Mouse (Mus musculus) heart, embryonic 10.5 days (tissue): ENCODE measurements at regions not wholly inside any gene's neighbourhood (a gene's known extent, or its start where the extent isn't known, plus 50 kb on each side); places are given as distances from the start of the nearest gene placed in this dataset.
A peak's percentile ranks its signal among the peaks of the same experiment; 100 is the strongest.

Source experiments
- DNase-seq: peaks from one replicate; pipeline ENCODE4 v3.0.0-alpha.2; 2017; ENCODE audit warnings: low spot score
- H3K27ac ChIP-seq: fragments of 300-500 bp; sonication (generic); 2 replicates; pipeline ENCODE4 v1.5.1; 2016; ENCODE audit warnings: mild to moderate bottlenecking
- H3K27me3 ChIP-seq: fragments of 300-500 bp; sonication (generic); 2 replicates; pipeline ENCODE4 v1.6.1; 2016; ENCODE audit warnings: mild to moderate bottlenecking; ENCODE audit not compliant: poor library complexity, insufficient read depth, severe bottlenecking
- H3K36me3 ChIP-seq: fragments of 300-500 bp; sonication (generic); 2 replicates; pipeline ENCODE4 v1.6.1; 2016; ENCODE audit warnings: mild to moderate bottlenecking, moderate library complexity
- H3K4me1 ChIP-seq: fragments of 300-500 bp; sonication (generic); 2 replicates; pipeline ENCODE4 v1.6.1; 2016; ENCODE audit warnings: mild to moderate bottlenecking
- H3K4me3 ChIP-seq: fragments of 300-500 bp; sonication (generic); 2 replicates; pipeline ENCODE4 v1.5.1; 2016; ENCODE audit warnings: mild to moderate bottlenecking, moderate library complexity
- H3K9me3 ChIP-seq: fragments of 300-500 bp; sonication (generic); 2 replicates; pipeline ENCODE4 v1.6.1; 2016; ENCODE audit warnings: mild to moderate bottlenecking, moderate library complexity
- WGBS: fragments of 180-500 bp; shearing (Covaris S2); methylation state at CpG from one replicate; pipeline ENCODE4 v1.1.7; 2016; 5-methylcytosine and 5-hydroxymethylcytosine counted together

- Histone ChIP-seq H3K9me3 (no peaks in the 10 kb centered on the region), H3K27ac (no peak overlapping the region), H3K27me3 (no peaks in the 10 kb centered on the region), H3K4me1 (0 out of 2 replicates have a peak, but pooled peaks cover 3% of the 10 kb centered on the region), H3K36me3 (no peaks in the 10 kb centered on the region), H3K4me3 (no peak overlapping the region)
- no peak for DNase-seq
- WGBS: 84% methylated on average over 7 of the region's 7 CpGs
Measured at GRCm38 (mm10) chr6:51043970-51044369, 388.5 kb upstream of the Nfe2l3 start.

DNA sequence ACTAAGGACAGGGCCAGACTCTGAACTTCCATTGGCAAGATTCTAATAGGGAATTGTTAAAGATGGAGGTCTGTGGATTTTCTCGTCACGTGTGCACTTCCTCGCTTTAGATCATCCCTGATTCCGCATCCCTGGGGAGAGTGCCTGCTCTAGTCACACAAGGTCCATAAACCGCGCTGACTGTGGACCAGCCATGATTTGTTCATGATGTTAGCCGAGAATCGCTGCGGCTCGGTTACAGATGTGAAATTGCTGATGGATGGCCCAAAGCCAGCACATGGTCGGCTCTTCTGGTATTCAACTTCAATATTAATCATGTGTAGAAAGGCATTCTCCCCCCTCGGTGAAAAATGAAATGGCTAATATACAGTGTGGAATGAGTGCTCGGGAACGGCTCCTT lies 387.6 kb upstream of the Nfe2l3 start:
- no peak for DNase-seq
- Histone ChIP-seq H3K4me1 (0 out of 2 replicates have a peak, but pooled peaks cover 3% of the 10 kb centered on the region), H3K9me3 (no peaks in the 10 kb centered on the region), H3K27ac (no peak overlapping the region), H3K36me3 (no peaks in the 10 kb centered on the region), H3K27me3 (no peaks in the 10 kb centered on the region), H3K4me3 (no peak overlapping the region)
- 90% methylated on average over 14 of the region's 14 CpGs for WGBS

GRCm38 (mm10) chr6:51052451-51052921 lies 380.0 kb upstream of the Nfe2l3 start:
- 64% methylated on average over 5 of the region's 5 CpGs for WGBS
- no peak overlapping the region for H3K27ac ChIP-seq
- DNase-seq: no peak
- no peaks in the 10 kb centered on the region for H3K36me3 ChIP-seq
- no peaks in the 10 kb centered on the region for H3K27me3 ChIP-seq
- no peaks in the 10 kb centered on the region for H3K9me3 ChIP-seq
- 0 out of 2 replicates have a peak, but pooled peaks cover 5% of the 10 kb centered on the region for H3K4me1 ChIP-seq
- H3K4me3 ChIP-seq: no peak overlapping the region

DNA sequence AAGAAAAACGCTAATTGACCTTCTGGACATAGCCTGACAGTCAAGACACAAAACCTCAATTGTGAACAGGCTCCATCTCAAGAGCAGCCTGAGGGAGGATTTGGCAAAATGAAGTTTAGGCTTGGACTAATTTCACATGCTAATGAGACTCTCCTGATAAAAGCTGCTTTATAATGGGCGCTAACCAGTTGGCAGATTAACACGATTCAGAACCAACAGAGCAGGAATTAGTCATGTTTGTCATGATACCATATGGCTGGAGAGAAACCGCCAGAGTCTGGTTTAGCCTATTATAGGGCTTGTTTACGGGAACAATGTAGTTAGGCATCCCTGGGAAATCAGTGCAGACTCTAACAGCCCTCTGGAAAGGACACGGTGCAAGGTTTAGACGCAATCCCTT lies 375.2 kb upstream of the Nfe2l3 start:
- Histone ChIP-seq H3K27ac (no peak overlapping the region), H3K27me3 (no peaks in the 10 kb centered on the region), H3K9me3 (no peaks in the 10 kb centered on the region), H3K36me3 (no peaks in the 10 kb centered on the region), H3K4me1 (peaks cover 23% of the 10 kb centered on the region), H3K4me3 (no peak overlapping the region)
- WGBS: 57% methylated on average over 7 of the region's 7 CpGs
- DNase-seq: no peak

DNA sequence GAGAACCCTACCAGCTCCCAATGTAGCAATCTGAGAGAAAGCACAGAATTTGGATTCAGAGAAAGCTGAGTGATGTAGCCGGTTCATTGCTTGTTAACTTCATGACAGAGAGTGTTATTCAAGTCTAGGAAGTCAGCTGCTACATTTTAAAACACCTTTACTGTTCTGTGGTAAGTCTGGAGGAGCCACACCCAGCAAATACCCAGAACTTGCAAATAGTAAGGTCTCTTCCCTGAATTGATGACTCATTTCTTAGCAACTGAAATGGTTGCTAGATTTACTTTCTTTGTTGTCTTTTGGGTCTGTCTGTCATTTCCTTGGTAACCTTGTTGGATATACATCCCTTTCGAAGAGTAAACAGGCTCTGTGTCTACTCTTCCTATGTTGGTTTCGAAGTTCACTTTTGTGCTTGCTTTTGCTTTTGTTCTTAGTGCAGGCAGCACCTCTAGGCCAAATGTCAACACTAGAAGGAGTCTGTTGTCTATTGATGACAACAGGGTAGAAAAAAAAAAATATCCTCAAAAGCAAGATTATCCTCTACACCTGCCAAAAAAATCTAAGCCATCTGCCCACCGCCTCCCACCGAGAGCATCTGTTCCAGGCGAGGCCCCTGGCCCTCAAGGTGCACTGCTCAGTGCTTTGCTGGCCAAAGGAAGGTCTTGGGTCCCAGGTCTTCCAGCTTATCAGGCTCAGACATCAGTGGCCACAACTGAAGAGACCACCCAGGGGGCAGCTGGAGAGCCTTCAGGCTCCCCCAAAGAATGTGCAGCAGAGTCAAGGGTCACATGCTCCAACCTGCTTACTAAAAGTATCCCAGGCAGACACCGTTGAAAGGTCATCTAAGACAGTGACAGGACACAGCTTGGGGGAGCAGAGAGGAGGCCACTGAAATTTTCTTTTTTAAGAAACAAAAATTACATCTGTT lies 372.3 kb upstream of the Nfe2l3 start:
- Histone ChIP-seq H3K9me3 (no peaks in the 10 kb centered on the region), H3K27ac (0 out of 2 replicates have a peak overlapping the region, but pooled peaks have one; percentile 29), H3K36me3 (no peaks in the 10 kb centered on the region), H3K4me3 (no peak overlapping the region), H3K27me3 (no peaks in the 10 kb centered on the region), H3K4me1 (peaks cover 28% of the 10 kb centered on the region)
- WGBS: 66% methylated on average over 7 of the region's 7 CpGs
- no peak for DNase-seq

DNA sequence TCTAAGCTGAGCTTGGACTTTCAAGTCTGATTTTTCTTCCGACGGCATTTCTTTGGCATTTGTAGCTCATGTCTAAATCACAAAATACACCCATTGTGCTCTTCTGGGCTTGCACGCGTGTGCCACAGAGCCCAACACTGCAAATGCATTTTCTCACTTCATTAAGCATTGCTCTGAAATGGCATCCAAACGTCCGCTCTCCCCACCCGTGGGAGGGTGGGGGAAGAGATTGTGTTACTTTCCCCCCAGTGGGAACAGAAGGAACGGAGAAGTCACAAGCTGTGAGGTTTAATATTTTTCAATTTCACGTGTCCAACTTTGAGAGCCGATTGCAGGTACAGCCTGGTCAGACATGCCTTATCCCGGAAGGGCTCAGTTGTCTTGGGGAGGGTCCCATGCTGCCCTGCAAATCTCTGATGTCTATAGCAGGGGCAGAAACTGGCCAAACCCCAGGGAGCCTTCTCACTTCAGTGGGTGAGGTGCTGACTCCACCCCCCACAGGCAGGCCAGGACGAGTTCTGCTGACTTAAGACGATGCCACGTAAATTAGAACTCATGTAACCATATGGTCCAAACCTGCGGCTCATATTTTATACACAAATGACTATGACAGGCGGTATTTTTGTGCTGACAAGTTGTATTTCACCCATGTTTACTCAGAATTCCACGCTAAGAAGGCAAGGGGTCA lies 371.5 kb upstream of the Nfe2l3 start:
- Histone ChIP-seq H3K27ac (0 out of 2 replicates have a peak overlapping the region, but pooled peaks have one; percentile 17), H3K4me1 (peaks cover 28% of the 10 kb centered on the region), H3K27me3 (no peaks in the 10 kb centered on the region)

GRCm38 (mm10) chr6:51065156-51065555 lies 367.3 kb upstream of the Nfe2l3 start:
- Histone ChIP-seq H3K9me3 (no peaks in the 10 kb centered on the region), H3K27me3 (no peaks in the 10 kb centered on the region), H3K27ac (no peak overlapping the region), H3K4me3 (no peak overlapping the region), H3K36me3 (no peaks in the 10 kb centered on the region), H3K4me1 (peaks cover 21% of the 10 kb centered on the region)
- DNase-seq: no peak
- WGBS: 62% methylated on average over 6 of the region's 6 CpGs

More for the DNA sequence above, 371.5 kb upstream of the Nfe2l3 start:
- Histone ChIP-seq H3K9me3 (no peaks in the 10 kb centered on the region), H3K36me3 (no peaks in the 10 kb centered on the region), H3K4me3 (no peak overlapping the region)
- 61% methylated on average over 17 of the region's 17 CpGs for WGBS
- no peak for DNase-seq

DNA sequence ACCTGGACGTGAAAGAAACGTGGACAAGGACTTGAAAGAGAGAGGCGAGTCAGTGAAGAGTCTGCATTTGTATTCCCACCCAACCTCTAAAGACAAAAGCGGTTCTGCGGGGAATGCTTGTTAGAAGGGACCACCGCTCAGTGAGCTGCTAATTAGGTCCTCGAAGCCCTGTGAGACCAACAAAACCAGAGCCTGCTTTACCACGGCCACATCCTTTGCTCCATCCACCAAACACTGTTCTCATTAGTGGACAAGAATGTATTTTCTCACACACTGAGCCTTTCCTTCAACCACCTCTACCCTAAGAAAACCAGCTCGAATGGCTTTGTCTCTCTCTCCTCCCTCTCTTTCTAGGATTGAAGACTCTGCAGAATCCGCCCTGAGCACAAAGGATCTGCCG lies 365.1 kb upstream of the Nfe2l3 start:
- Histone ChIP-seq H3K27me3 (no peaks in the 10 kb centered on the region), H3K27ac (no peak overlapping the region), H3K4me3 (no peak overlapping the region), H3K4me1 (0 out of 2 replicates have a peak, but pooled peaks cover 11% of the 10 kb centered on the region), H3K9me3 (no peaks in the 10 kb centered on the region), H3K36me3 (no peaks in the 10 kb centered on the region)
- no peak for DNase-seq
- WGBS: 81% methylated on average over 11 of the region's 11 CpGs

DNA sequence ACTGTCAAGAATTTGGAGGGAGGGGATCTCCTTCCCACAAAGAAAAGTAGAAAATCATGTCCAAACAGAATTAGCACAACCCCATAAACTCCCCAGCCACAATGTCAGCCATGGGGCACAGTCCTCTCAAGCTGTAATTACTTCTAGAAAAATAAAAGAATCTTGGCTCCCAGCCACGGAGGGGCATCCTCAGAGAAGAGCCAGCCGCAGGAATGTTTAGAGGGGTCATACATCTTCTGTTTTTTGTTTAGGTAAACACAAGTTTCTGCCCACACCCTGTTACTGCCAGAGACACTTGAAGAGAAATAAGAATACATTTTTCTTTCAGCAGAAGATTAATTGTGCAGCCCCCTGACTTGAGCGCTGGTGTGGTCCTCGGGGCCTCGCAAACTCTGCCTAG lies 362.5 kb upstream of the Nfe2l3 start:
- H3K36me3 ChIP-seq: no peaks in the 10 kb centered on the region

GRCm38 (mm10) chr6:51071243-51071642 lies 361.2 kb upstream of the Nfe2l3 start:
- peaks cover 10% of the 10 kb centered on the region; the same call in 1 of the 2 replicates for H3K4me1 ChIP-seq
- no peaks in the 10 kb centered on the region for H3K9me3 ChIP-seq
- no peak overlapping the region for H3K4me3 ChIP-seq
- WGBS: 64% methylated on average over 9 of the region's 9 CpGs
- H3K27ac ChIP-seq: no peak overlapping the region
- H3K36me3 ChIP-seq: no peaks in the 10 kb centered on the region
- H3K27me3 ChIP-seq: no peaks in the 10 kb centered on the region
- no peak for DNase-seq

More for the DNA sequence above, 362.5 kb upstream of the Nfe2l3 start:
- H3K4me1 ChIP-seq: 0 out of 2 replicates have a peak, but pooled peaks cover 8% of the 10 kb centered on the region
- no peak overlapping the region for H3K27ac ChIP-seq
- no peak for DNase-seq
- 79% methylated on average over 5 of the region's 5 CpGs for WGBS
- no peaks in the 10 kb centered on the region for H3K27me3 ChIP-seq
- no peak overlapping the region for H3K4me3 ChIP-seq
- no peaks in the 10 kb centered on the region for H3K9me3 ChIP-seq

DNA sequence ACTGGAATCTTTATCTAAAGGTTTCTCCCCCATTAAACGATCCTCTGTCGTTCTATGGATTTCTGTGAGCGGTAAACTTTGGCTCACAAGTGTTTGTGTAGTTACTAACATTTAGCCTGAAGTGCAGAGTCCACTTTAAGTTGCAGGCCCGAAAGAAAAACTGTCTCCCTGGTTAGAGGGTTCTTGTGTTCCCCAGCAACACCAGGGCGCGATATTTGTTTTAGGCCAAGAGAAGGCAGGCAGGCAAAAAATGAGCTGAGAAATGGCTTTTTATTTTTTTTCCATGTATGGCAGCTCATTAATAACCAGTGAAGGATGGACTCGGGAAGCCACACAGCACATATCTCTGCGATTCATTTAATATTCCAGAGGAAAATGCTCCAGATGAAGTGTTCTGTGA lies 357.4 kb upstream of the Nfe2l3 start:
- H3K27me3 ChIP-seq: no peaks in the 10 kb centered on the region
- no peak overlapping the region for H3K4me3 ChIP-seq
- WGBS: 80% methylated on average over 8 of the region's 8 CpGs
- H3K36me3 ChIP-seq: no peaks in the 10 kb centered on the region
- no peak overlapping the region for H3K27ac ChIP-seq
- DNase-seq: no peak
- H3K4me1 ChIP-seq: peaks cover 34% of the 10 kb centered on the region
- H3K9me3 ChIP-seq: no peaks in the 10 kb centered on the region

DNA sequence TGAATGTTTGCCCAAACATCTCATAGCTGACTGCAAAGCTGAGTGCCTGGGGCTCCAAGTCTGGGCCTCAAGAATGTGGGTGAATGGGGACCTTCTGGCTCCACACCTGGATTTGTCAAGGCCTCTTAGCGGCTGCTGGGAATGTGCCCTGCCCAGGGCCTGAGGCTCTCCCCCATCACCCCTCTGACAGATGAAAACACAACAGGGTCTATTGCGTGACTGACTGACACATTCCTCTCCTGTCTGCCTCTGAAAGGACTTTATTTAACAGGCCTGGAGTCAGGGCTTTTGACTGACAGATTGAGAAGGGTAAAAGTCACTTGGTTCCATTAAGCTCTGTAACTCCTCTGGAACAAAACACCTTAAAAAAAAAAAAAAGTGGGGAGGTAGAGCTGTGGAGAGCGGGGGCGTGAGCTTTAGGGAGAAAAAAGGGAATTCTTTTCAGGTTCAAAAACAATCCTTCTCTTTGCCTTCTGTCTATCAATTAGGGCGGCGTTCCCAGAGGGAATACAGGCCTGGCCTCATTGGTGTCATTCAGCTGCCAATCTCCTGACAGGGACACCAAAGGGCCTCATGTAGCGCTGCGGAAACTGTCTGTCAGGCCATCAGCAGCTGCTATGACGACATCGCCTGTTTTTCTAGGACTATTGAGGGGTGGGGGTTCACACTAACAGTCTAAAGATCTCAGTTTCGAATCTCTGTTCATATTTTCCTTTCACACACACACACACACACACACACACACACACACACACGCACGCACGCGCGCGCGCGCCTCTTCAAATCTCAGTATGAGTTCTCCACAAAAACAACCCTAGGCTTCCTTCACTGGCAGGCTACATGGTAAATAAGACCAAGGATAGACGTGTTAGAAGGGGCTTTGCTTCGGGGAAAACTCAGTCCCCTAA lies 355.4 kb upstream of the Nfe2l3 start:
- no peak for DNase-seq
- Histone ChIP-seq H3K36me3 (no peaks in the 10 kb centered on the region), H3K27me3 (no peaks in the 10 kb centered on the region), H3K4me3 (no peak overlapping the region), H3K4me1 (peaks cover 29% of the 10 kb centered on the region), H3K27ac (peak overlapping the region; percentile 77), H3K9me3 (no peaks in the 10 kb centered on the region)
- WGBS: 52% methylated on average over 21 of the region's 21 CpGs
